Mouse (Mus musculus): Measurements from ENCODE around the gene Pou2f2. TPM values are rescaled to one million over a fixed set of nuclear protein-coding genes. Genes with fewer than 3 reads are reported as not detected.
A peak's percentile ranks its signal among the peaks of the same experiment; 100 is the strongest.

The Pou2f2 gene
- polyA plus RNA-seq, 1 experiment from 2014 or later: 0.91 TPM

DNA sequence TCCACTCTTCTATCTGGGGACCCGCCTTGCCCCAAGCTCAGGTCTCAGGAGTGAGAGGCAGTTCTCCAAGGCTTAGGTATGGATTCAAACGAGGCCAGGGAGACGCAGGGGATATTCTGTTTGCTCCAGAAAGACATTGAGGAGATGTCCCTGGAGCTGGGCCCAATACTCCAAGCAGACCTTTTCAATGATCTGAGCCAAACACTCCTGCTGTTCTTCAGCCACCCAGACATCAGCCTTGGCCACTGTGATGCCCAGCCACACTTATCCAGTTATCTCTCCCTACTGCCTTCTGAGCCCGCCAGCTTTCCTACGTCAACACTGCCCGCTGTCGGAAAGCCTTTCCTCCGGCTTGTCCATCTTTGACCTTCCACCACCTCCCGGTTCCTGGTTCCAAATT, 69.2 kb downstream of the Pou2f2 start:
- ATAC-seq (ENCODE audit: insufficient number of reproducible peaks, insufficient read depth, low FRiP score, low TSS enrichment, low read depth): no peak
- Histone ChIP-seq H3K9ac (no peak overlapping the region), H3K4me3 (no peak overlapping the region), H3K4me1 (0 out of 2 replicates have a peak, but pooled peaks cover 1% of the 10 kb centered on the region), H3K9me3 (no peaks in the 10 kb centered on the region), H3K4me2 (no peak overlapping the region), H3K27me3 (peaks cover 5% of the 10 kb centered on the region), H3K27ac (no peak overlapping the region), H3K36me3 (no peaks in the 10 kb centered on the region)
- 85% methylated on average over 9 of the region's 9 CpGs for WGBS

DNA sequence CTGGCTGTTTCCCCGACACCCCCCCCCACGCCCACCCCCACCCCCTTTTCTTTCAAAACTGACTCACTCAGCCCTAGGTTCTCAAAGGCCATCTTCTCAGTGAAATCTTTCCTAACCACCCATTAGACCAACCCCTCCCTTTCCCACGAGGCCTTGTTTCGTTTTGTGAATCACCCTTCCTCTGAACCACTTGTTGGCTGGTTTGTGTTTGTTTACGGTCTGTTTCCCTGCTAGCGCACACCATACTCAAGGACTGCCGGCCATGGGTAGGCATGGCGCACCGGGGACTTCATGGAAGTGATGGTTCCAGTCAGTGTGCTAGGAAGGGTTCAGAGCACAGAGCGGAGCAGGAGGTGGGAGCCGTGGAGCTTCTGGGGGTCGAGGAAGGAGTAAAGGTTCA, 70.2 kb downstream of the Pou2f2 start:
- no peak for ATAC-seq (ENCODE audit: insufficient number of reproducible peaks, insufficient read depth, low FRiP score, low TSS enrichment, low read depth)
- 77% methylated on average over 12 of the region's 12 CpGs for WGBS
- H3K27ac ChIP-seq: no peak overlapping the region
- H3K4me2 ChIP-seq: no peak overlapping the region
- H3K9ac ChIP-seq: no peak overlapping the region
- no peaks in the 10 kb centered on the region for H3K27me3 ChIP-seq
- no peaks in the 10 kb centered on the region for H3K9me3 ChIP-seq
- H3K4me1 ChIP-seq: no peaks in the 10 kb centered on the region
- H3K4me3 ChIP-seq: no peak overlapping the region
- H3K36me3 ChIP-seq: no peaks in the 10 kb centered on the region

DNA sequence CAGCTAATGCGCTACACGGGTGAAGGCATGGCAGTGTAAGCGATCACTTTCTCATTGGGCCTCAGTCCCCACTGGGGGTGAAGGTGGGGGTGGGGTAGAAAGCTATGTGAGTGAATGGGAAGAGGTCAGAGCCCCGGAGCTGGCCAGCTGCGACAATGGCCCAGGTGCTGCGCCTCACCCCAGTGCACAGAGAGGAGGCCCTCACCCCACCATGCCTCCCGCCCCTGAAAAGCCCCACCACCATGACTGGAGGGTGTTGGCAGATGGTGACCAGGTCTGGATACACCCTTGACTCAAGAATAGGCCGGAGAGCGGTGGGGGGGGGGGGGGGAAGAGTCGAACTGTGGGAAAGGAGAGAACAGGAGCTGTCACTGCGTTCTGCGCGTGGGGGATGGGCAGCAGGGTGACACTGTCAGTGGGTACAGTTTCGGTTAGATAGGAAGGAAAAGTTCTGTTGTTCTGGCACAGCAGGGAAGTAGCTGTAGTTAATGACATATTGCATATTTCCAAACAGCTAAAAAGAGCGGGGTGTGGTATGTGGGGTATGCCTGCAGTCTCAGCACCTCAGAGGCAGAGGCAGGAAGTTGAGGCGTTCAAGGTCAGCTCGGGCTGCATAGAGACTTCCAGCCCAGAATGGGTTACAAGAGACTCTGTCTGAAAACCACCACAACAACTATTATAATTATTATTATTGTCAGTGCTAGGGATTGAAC, 72.6 kb downstream of the Pou2f2 start:
- Histone ChIP-seq H3K36me3 (no peaks in the 10 kb centered on the region), H3K27me3 (no peaks in the 10 kb centered on the region), H3K4me1 (no peaks in the 10 kb centered on the region), H3K9me3 (no peaks in the 10 kb centered on the region), H3K4me3 (no peak overlapping the region), H3K27ac (no peak overlapping the region), H3K9ac (no peak overlapping the region), H3K4me2 (no peak overlapping the region)
- WGBS: 58% methylated on average over 16 of the region's 17 CpGs
- ATAC-seq (ENCODE audit: insufficient number of reproducible peaks, insufficient read depth, low FRiP score, low TSS enrichment, low read depth): no peak

DNA sequence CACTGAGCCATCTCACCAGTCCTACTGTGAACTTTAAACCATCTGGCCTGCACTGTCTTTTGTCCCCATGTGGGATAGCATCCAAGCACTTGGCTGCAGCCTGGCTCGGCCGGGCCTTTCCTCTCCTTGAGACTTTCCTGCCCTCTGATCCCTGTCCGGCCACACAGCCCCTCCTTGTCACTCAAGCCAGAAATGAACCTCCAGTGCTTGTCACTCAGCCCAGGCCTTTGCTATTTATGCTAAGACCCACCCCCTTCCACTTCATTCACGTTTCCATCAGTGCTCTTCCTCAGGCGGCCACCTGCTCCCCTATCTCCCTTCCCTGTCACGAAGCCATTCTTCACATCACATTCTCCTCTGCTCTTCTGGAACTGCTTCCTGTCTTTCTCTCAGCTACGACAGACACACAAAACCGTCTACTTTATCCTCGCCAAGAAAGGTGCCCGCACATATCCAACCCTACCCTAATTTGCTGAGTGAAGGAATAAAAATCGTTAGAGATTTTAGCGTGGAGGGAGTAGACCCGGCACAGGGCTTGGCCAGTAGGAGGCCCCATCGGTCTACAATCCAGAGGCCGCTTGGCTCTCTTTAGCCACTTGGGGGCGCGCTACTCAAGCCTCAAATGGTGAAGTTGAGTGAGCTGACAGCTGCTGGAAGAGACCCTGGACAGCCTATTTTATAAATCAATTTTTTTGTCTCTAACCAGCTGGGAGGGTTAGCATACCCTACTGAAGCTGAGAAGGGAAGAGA, 73.9 kb downstream of the Pou2f2 start:
- H3K27ac ChIP-seq: no peak overlapping the region
- no peaks in the 10 kb centered on the region for H3K9me3 ChIP-seq
- no peaks in the 10 kb centered on the region for H3K4me1 ChIP-seq
- no peaks in the 10 kb centered on the region for H3K27me3 ChIP-seq
- H3K4me2 ChIP-seq: no peak overlapping the region
- no peak for ATAC-seq (ENCODE audit: insufficient number of reproducible peaks, insufficient read depth, low FRiP score, low TSS enrichment, low read depth)
- 19% methylated on average over 17 of the region's 17 CpGs for WGBS
- H3K36me3 ChIP-seq: no peaks in the 10 kb centered on the region
- no peak overlapping the region for H3K9ac ChIP-seq
- no peak overlapping the region for H3K4me3 ChIP-seq

DNA sequence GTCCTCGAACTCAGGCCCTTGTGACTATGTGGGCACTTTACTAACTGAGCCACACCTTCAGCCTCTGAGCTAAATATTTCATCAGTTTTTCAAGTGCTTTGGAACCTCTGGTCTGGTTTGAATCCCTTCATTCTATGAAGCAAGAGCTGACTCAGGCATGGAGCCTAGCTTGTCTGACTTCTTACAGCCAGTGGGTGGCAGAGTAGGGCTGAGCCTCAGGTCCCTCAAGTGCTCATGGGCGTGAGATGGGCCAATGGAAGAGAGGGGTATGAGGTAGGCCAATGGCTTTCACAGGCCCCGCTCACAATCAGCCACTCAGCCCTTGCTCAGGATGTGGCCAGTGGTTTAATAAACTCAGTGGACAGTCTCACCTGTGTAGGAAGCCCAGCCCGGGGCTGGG, 79.9 kb downstream of the Pou2f2 start:
- no peaks in the 10 kb centered on the region for H3K36me3 ChIP-seq
- peaks cover 7% of the 10 kb centered on the region; the same call in 1 of the 2 replicates for H3K27me3 ChIP-seq
- no peak overlapping the region for H3K9ac ChIP-seq
- H3K4me1 ChIP-seq: no peaks in the 10 kb centered on the region
- ATAC-seq (ENCODE audit: insufficient number of reproducible peaks, insufficient read depth, low FRiP score, low TSS enrichment, low read depth): no peak
- H3K27ac ChIP-seq: no peak overlapping the region
- H3K4me3 ChIP-seq: no peak overlapping the region
- WGBS: 50% methylated on average over 4 of the region's 4 CpGs
- H3K9me3 ChIP-seq: no peaks in the 10 kb centered on the region
- no peak overlapping the region for H3K4me2 ChIP-seq

DNA sequence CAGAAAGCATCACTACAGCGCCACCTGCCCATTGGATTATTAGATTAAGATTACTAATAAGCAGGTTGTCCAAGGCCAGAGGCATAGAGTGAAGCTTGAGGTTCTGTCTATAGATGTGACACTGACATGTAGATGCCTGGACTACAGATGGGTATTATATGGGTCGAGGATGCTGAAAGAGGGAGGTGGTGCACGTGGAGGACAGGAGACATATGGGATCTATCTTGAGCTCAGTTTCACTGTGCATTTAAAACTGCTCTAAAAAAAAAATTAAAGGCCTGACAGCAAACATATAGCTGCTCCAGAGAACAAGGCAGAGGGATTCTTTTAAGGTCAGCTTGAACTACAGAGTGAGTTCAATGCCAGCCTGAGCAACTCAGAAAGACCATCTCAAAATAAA, 81.4 kb downstream of the Pou2f2 start:
- 59% methylated on average over 3 of the region's 3 CpGs for WGBS
- no peak overlapping the region for H3K9ac ChIP-seq
- H3K36me3 ChIP-seq: no peaks in the 10 kb centered on the region
- no peaks in the 10 kb centered on the region for H3K9me3 ChIP-seq
- peaks cover 7% of the 10 kb centered on the region; the same call in 1 of the 2 replicates for H3K27me3 ChIP-seq
- H3K4me3 ChIP-seq: no peak overlapping the region
- ATAC-seq (ENCODE audit: insufficient number of reproducible peaks, insufficient read depth, low FRiP score, low TSS enrichment, low read depth): no peak
- H3K4me2 ChIP-seq: no peak overlapping the region
- 0 out of 2 replicates have a peak, but pooled peaks cover 2% of the 10 kb centered on the region for H3K4me1 ChIP-seq
- no peak overlapping the region for H3K27ac ChIP-seq

DNA sequence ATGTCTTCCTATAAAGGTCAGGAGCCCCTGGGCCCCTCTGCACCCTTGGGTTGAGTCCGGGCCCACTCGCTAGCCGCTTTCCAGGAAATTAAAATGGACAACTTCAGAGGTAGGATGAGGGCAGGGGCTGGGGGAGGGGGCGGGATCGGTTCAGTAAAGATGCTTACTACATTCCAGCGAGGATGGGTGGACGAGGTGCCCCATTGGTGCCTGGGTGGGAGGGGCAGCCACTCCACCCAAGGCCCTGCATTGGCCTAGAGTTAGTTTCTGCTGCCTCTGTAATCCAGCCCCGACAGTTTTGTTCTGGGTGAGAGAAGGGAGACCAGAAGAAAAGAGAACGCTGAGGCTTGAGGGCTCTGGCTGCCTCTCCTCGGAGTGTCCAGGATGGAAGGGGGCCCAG, 89.7 kb downstream of the Pou2f2 start:
- Histone ChIP-seq H3K4me1 (peaks cover 27% of the 10 kb centered on the region), H3K4me3 (no peak overlapping the region), H3K27ac (no peak overlapping the region), H3K36me3 (peaks cover 14% of the 10 kb centered on the region), H3K4me2 (no peak overlapping the region), H3K27me3 (peaks cover 4% of the 10 kb centered on the region; the same call in 1 of the 2 replicates), H3K9ac (no peak overlapping the region), H3K9me3 (no peaks in the 10 kb centered on the region)
- ATAC-seq (ENCODE audit: insufficient number of reproducible peaks, insufficient read depth, low FRiP score, low TSS enrichment, low read depth): no peak
- 25% methylated on average over 10 of the region's 10 CpGs for WGBS

DNA sequence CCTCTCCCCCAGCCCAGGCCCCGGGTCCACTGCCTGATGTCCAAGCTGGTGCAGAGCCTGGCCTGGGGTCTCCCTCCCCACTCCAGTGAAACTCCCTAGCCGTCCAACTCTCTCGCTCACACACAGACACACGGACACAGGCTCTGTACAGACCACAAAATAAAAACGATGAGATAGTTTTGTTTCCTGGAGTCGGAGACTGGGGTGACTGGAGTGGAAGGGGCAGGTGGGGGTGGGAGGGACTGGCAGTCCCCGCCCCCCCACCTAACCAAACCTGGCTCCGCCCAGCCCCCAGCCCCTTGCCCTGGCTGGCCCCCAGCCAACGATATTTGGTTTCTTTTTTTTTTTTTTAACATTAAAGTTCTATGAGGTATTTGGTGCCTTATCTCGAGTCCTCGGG, 90.6 kb downstream of the Pou2f2 start:
- ATAC-seq (ENCODE audit: insufficient number of reproducible peaks, insufficient read depth, low FRiP score, low TSS enrichment, low read depth): no peak

DNA sequence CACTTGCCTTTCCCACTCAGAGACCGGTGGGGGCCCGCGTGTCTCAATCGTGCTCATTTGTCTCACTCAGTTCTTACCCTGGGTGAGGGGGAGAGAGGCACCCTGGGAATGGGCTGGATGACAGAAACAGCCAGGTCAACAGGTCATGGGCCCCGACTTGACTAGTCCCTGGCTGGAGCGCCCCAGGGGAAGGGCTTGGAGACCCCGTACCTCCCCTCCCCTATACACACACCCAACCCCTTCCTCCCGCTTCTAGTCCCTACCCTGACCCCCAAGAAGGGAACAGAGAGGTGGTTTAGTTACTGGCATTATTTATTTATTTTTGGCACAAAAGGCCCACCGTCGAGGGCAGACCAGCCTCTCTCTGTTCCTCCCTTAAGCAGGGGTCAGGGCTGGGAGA, 91.0 kb downstream of the Pou2f2 start:
- no peaks in the 10 kb centered on the region for H3K9me3 ChIP-seq
- 0 out of 2 replicates have a peak overlapping the region, but pooled peaks have one; percentile 1 for H3K4me3 ChIP-seq
- peak overlapping the region; percentile 32 for H3K4me2 ChIP-seq
- H3K9ac ChIP-seq: no peak overlapping the region
- H3K4me1 ChIP-seq: peaks cover 27% of the 10 kb centered on the region
- H3K27ac ChIP-seq: peak overlapping the region; percentile 11; the same call in 1 of the 2 replicates
- ATAC-seq (ENCODE audit: insufficient number of reproducible peaks, insufficient read depth, low FRiP score, low TSS enrichment, low read depth): no peak
- WGBS: 13% methylated on average over 10 of the region's 10 CpGs
- H3K27me3 ChIP-seq: peaks cover 4% of the 10 kb centered on the region; the same call in 1 of the 2 replicates
- H3K36me3 ChIP-seq: peaks cover 27% of the 10 kb centered on the region

More for the DNA sequence above, 90.6 kb downstream of the Pou2f2 start:
- Histone ChIP-seq H3K27ac (peak overlapping the region; percentile 11; the same call in 1 of the 2 replicates), H3K9me3 (no peaks in the 10 kb centered on the region), H3K4me3 (0 out of 2 replicates have a peak overlapping the region, but pooled peaks have one; percentile 1), H3K9ac (no peak overlapping the region), H3K4me1 (peaks cover 27% of the 10 kb centered on the region), H3K27me3 (peaks cover 4% of the 10 kb centered on the region; the same call in 1 of the 2 replicates), H3K4me2 (peak overlapping the region; percentile 32), H3K36me3 (peaks cover 23% of the 10 kb centered on the region)
- 21% methylated on average over 11 of the region's 11 CpGs for WGBS

DNA sequence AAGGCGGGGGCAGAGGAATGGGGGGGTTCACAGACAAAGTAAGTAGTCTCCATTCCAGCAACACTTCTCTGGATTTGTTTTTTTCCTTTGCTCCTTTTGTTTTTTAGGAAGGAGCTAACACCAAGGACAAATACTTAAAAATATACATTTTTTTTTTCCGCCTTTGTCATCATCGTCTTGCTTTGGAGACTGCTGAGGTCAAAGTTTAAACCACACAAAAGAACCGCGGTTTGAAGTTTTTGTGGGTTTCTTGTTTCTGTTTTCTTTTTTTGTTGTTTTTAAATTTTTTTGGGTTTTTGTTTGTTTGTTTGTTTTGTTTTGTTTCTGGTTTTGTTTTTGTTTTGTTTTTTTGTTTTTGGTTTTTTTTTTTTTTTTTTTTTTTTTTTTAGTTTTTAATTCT, 91.6 kb downstream of the Pou2f2 start:
- H3K27ac ChIP-seq: 0 out of 2 replicates have a peak overlapping the region, but pooled peaks have one; percentile 28
- no peak overlapping the region for H3K4me3 ChIP-seq
- H3K9me3 ChIP-seq: no peaks in the 10 kb centered on the region
- ATAC-seq (ENCODE audit: insufficient number of reproducible peaks, insufficient read depth, low FRiP score, low TSS enrichment, low read depth): no peak
- peaks cover 33% of the 10 kb centered on the region for H3K36me3 ChIP-seq
- H3K4me1 ChIP-seq: peaks cover 25% of the 10 kb centered on the region
- peaks cover 4% of the 10 kb centered on the region; the same call in 1 of the 2 replicates for H3K27me3 ChIP-seq
- no peak overlapping the region for H3K9ac ChIP-seq
- H3K4me2 ChIP-seq: no peak overlapping the region
- 47% methylated on average over 5 of the region's 5 CpGs for WGBS

DNA sequence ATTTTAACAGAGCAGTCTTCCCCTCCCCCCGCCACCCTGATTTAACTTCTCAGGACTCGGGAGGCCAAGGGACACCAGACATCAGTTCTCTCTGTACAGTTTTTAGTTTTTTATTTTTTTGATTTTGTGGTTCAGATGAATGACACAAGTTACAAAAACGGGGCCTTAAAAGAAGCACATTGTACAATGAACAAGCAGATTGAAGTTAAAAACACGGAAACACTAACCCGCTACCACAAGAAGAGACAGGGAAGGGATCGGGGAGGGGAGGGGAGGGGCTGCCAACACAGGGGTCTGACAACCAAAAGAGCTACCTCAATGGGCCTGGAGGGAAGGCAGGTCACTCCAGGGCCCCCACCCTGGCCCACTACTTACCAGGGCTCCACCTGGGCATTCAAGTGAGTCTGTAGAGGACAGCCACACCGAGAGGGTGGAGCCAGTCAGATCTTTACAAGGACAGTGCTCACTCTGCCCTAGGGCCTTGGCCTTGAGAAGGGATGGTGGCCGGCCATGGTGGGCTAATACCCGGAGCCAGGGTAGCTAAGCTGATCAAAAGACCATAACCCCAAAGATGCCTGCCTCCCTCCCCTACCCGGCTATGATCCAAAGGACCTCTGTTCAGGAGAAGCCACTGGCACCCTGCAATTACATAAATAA, 92.1 kb downstream of the Pou2f2 start:
- peaks cover 25% of the 10 kb centered on the region for H3K4me1 ChIP-seq
- no peak overlapping the region for H3K4me2 ChIP-seq
- 0 out of 2 replicates have a peak overlapping the region, but pooled peaks have one; percentile 28 for H3K27ac ChIP-seq
- ATAC-seq (ENCODE audit: insufficient number of reproducible peaks, insufficient read depth, low FRiP score, low TSS enrichment, low read depth): no peak
- no peak overlapping the region for H3K9ac ChIP-seq
- no peaks in the 10 kb centered on the region for H3K9me3 ChIP-seq
- H3K4me3 ChIP-seq: no peak overlapping the region
- H3K36me3 ChIP-seq: peaks cover 39% of the 10 kb centered on the region
- no peaks in the 10 kb centered on the region; the same call in 1 of the 2 replicates for H3K27me3 ChIP-seq
- WGBS: 43% methylated on average over 10 of the region's 10 CpGs

All from embryonic facial prominence, embryonic 13.5 days (tissue).